Mouse (Mus musculus) heart, embryonic 16.5 days (tissue): ENCODE measurements at regions not wholly inside any gene's neighbourhood (a gene's known extent, or its start where the extent isn't known, plus 50 kb on each side); places are given as distances from the start of the nearest gene placed in this dataset.

Experiments
- ATAC-seq: fragments of 200-750 bp; cut with Nextera tagmentation; replicated peaks from 2 replicates; pipeline ENCODE4 v1.8.0; 2017; ENCODE audit warnings: moderate number of reproducible peaks; ENCODE audit not compliant: insufficient read depth, low FRiP score; ENCODE audit errors: extremely low read depth
- H3K27ac ChIP-seq: fragments of 300-500 bp; sonication (generic); 2 replicates; pipeline ENCODE4 v1.5.1; 2014; ENCODE audit warnings: mild to moderate bottlenecking, low read length, control low read depth, moderate library complexity
- H3K27me3 ChIP-seq: fragments of 300-500 bp; sonication (generic); 2 replicates; pipeline ENCODE4 v1.6.1; 2014; ENCODE audit warnings: low read length, mixed read lengths; ENCODE audit not compliant: control insufficient read depth, insufficient read depth
- H3K36me3 ChIP-seq: fragments of 300-500 bp; sonication (generic); 2 replicates; pipeline ENCODE4 v1.6.1; 2014; ENCODE audit not compliant: control insufficient read depth, insufficient read depth
- H3K4me1 ChIP-seq: fragments of 300-500 bp; sonication (generic); 2 replicates; pipeline ENCODE4 v1.6.1; 2014; ENCODE audit warnings: low read length, mixed read lengths; ENCODE audit not compliant: control insufficient read depth, insufficient read depth
- H3K4me2 ChIP-seq: fragments of 300-500 bp; sonication (generic); 2 replicates; pipeline ENCODE4 v1.6.1; 2014; ENCODE audit warnings: low read depth, mild to moderate bottlenecking, control low read depth, low read length
- H3K4me3 ChIP-seq: fragments of 300-500 bp; sonication (generic); 2 replicates; pipeline ENCODE4 v1.5.1; 2014; ENCODE audit warnings: mild to moderate bottlenecking, control low read depth, low read length
- H3K9ac ChIP-seq: fragments of 300-500 bp; sonication (generic); 2 replicates; pipeline ENCODE4 v1.6.1; 2014; ENCODE audit warnings: low read length, control low read depth
- H3K9me3 ChIP-seq: fragments of 300-500 bp; sonication (generic); replicated peaks from 2 replicates; pipeline ENCODE4 v1.6.1; 2016; ENCODE audit warnings: low read length; ENCODE audit not compliant: control insufficient read depth
- WGBS: fragments of 180-500 bp; shearing (Covaris S2); extraction: QIAGEN DNeasy Blood & Tissue Kit; methylation state at CpG from one replicate; pipeline ENCODE4 v1.1.7; 2014; 5-methylcytosine and 5-hydroxymethylcytosine counted together

GRCm38 (mm10) chr13:97409891-97410525 lies 169.1 kb downstream of the Enc1 start:
- peaks cover 20% of the 10 kb centered on the region for H3K4me1 ChIP-seq
- H3K27me3 ChIP-seq = peaks cover 15% of the 10 kb centered on the region
- H3K4me2 ChIP-seq = no peak overlapping the region
- no peak for ATAC-seq
- H3K27ac ChIP-seq = no peak overlapping the region
- H3K9me3 ChIP-seq = no peaks in the 10 kb centered on the region
- no peak overlapping the region for H3K9ac ChIP-seq
- no peak overlapping the region for H3K4me3 ChIP-seq
- no peaks in the 10 kb centered on the region for H3K36me3 ChIP-seq
- WGBS = 58% methylated on average over 6 of the region's 6 CpGs

- ATAC-seq = no peak
These were observed 168.4 kb downstream of the Enc1 start for GRCm38 (mm10) chr13:97409291-97409780.

GRCm38 (mm10) chr13:97408414-97409290 lies 167.7 kb downstream of the Enc1 start:
- H3K4me3 ChIP-seq = no peak overlapping the region
- H3K36me3 ChIP-seq = no peaks in the 10 kb centered on the region
- no peak overlapping the region for H3K9ac ChIP-seq
- peaks cover 20% of the 10 kb centered on the region for H3K4me1 ChIP-seq
- H3K27me3 ChIP-seq = peaks cover 17% of the 10 kb centered on the region; the same call in 1 of the 2 replicates
- H3K27ac ChIP-seq = no peak overlapping the region
- ATAC-seq = no peak
- no peak overlapping the region for H3K4me2 ChIP-seq
- WGBS = 53% methylated on average over 22 of the region's 22 CpGs
- no peaks in the 10 kb centered on the region for H3K9me3 ChIP-seq

More at GRCm38 (mm10) chr13:97409291-97409780, 168.4 kb downstream of the Enc1 start:
- no peaks in the 10 kb centered on the region for H3K9me3 ChIP-seq
- H3K4me2 ChIP-seq = no peak overlapping the region
- H3K9ac ChIP-seq = no peak overlapping the region
- no peak overlapping the region for H3K4me3 ChIP-seq
- WGBS = 65% methylated on average over 8 of the region's 8 CpGs
- no peak overlapping the region for H3K27ac ChIP-seq
- no peaks in the 10 kb centered on the region for H3K36me3 ChIP-seq
- peaks cover 15% of the 10 kb centered on the region; the same call in 1 of the 2 replicates for H3K27me3 ChIP-seq
- peaks cover 20% of the 10 kb centered on the region for H3K4me1 ChIP-seq

- H3K9me3 ChIP-seq = no peaks in the 10 kb centered on the region
- 69% methylated on average over 2 of the region's 2 CpGs for WGBS
- H3K27me3 ChIP-seq = peaks cover 15% of the 10 kb centered on the region; the same call in 1 of the 2 replicates
- no peak overlapping the region for H3K9ac ChIP-seq
- H3K4me1 ChIP-seq = peaks cover 20% of the 10 kb centered on the region
- ATAC-seq = no peak
- no peak overlapping the region for H3K27ac ChIP-seq
- H3K4me3 ChIP-seq = no peak overlapping the region
- no peak overlapping the region for H3K4me2 ChIP-seq
- no peaks in the 10 kb centered on the region for H3K36me3 ChIP-seq
These were observed 166.9 kb downstream of the Enc1 start for GRCm38 (mm10) chr13:97407773-97408172.

GRCm38 (mm10) chr13:97406678-97407077 lies 165.8 kb downstream of the Enc1 start:
- WGBS = 40% methylated on average over 7 of the region's 7 CpGs
- Histone ChIP-seq H3K4me3 (no peak overlapping the region), H3K4me2 (no peak overlapping the region), H3K9ac (no peak overlapping the region), H3K27ac (no peak overlapping the region), H3K9me3 (no peaks in the 10 kb centered on the region), H3K36me3 (no peaks in the 10 kb centered on the region), H3K4me1 (peaks cover 20% of the 10 kb centered on the region), H3K27me3 (peaks cover 14% of the 10 kb centered on the region; the same call in 1 of the 2 replicates)
- ATAC-seq = no peak

GRCm38 (mm10) chr13:97402164-97402761 lies 161.4 kb downstream of the Enc1 start:
- no peaks in the 10 kb centered on the region for H3K4me1 ChIP-seq
- no peak overlapping the region for H3K9ac ChIP-seq
- no peak overlapping the region for H3K4me3 ChIP-seq
- H3K27me3 ChIP-seq = peaks cover 17% of the 10 kb centered on the region
- WGBS = 85% methylated on average over 10 of the region's 10 CpGs
- no peak overlapping the region for H3K4me2 ChIP-seq
- H3K36me3 ChIP-seq = no peaks in the 10 kb centered on the region
- H3K9me3 ChIP-seq = no peaks in the 10 kb centered on the region
- H3K27ac ChIP-seq = no peak overlapping the region
- ATAC-seq = no peak

GRCm38 (mm10) chr13:97401620-97402019 lies 160.7 kb downstream of the Enc1 start:
- no peak overlapping the region for H3K4me2 ChIP-seq
- no peaks in the 10 kb centered on the region for H3K9me3 ChIP-seq
- H3K27ac ChIP-seq = no peak overlapping the region
- no peaks in the 10 kb centered on the region for H3K36me3 ChIP-seq
- peaks cover 13% of the 10 kb centered on the region for H3K27me3 ChIP-seq
- WGBS = 88% methylated on average over 7 of the region's 7 CpGs
- no peaks in the 10 kb centered on the region for H3K4me1 ChIP-seq
- no peak for ATAC-seq
- no peak overlapping the region for H3K9ac ChIP-seq
- H3K4me3 ChIP-seq = no peak overlapping the region

- H3K4me3 ChIP-seq = no peak overlapping the region
- no peak for ATAC-seq
- peaks cover 8% of the 10 kb centered on the region for H3K27me3 ChIP-seq
- H3K36me3 ChIP-seq = no peaks in the 10 kb centered on the region
- WGBS = 65% methylated on average over 1 of the region's 1 CpGs
- H3K4me1 ChIP-seq = no peaks in the 10 kb centered on the region
- H3K9me3 ChIP-seq = no peaks in the 10 kb centered on the region
- H3K27ac ChIP-seq = no peak overlapping the region
- no peak overlapping the region for H3K9ac ChIP-seq
- H3K4me2 ChIP-seq = no peak overlapping the region
These were observed 157.1 kb downstream of the Enc1 start for GRCm38 (mm10) chr13:97398041-97398440.
